Mouse (Mus musculus) mouse embryonic stem cell (cell line): ENCODE data around the gene Tigit.

ENCODE experiments used
- in situ Hi-C, 2 experiments: fragments of 300-500 bp; cut with MboI; formaldehyde crosslinking; loops; 1 replicate in 1 of 2; 3 replicates in 1 of 2; pipeline ENCODE4 v1.14.3; 2019 to 2020; ENCODE audit warnings: low sequenced_read_pairs in 2 of 2, low pct_unique_long_range_greater_than_20kb in 1 of 2, mixed read lengths in 1 of 2; ENCODE audit not compliant: unreplicated experiment in 1 of 2

The Tigit gene

DNA sequence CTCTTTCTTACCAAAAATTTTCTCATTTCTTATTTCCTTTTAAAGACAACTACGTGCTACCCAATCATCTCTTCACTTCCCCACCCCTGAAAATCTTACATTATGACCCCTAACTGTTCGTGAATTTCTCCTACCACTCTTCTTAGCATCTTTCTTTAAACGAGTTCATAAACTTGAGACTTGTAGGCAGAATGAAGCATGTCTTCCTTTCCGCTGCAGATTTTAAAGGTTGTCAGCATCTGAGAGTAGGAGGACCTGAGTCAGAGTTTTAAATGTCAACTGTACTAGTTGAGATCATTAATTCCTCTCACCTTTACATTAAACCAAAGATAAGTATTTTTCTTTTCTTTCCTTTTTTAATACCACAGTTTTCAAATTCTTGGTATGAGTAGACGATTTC, 35.3 kb downstream of the Tigit start:
- in situ Hi-C loops, result no loop called here

DNA sequence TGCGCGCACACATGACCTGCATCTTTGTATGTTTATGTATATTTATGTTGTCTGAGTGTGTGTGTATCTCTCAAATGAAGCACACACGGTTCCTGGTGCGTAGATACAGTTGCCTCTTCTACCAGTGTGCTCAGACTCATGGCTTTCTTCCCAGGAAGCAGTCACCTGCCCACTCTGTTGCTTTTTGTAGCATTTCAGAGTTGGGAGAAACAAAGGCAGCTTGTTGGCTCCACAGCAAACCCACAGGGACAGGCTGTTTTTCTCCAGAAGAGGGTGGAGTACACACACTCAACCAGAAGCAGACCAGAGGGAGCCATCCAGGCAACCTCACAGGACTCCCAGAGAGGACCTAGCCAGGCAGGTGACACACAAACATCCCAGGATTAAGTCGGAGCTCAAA, 38.0 kb downstream of the Tigit start:
- in situ Hi-C loops, result no loop called here

DNA sequence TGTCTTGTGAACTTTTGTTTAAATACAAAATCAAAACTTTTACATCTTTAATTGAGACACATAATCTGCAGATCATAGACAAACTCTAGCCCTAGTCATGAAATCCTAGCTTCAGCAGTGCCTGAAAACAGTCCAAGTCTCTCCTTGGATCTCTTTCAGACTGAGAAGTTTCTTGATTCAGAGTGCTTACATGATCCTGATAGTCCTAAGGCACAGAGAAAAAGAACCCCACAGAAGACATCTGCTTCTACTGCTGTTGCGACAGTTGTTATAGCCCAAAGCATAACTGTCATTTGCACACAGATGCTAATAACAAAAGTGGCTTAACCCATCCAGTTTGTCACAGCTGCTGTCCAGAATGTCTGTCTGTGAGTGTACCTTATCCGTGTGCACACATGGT, 38.7 kb downstream of the Tigit start:
- in situ Hi-C loops, result no loop called here

DNA sequence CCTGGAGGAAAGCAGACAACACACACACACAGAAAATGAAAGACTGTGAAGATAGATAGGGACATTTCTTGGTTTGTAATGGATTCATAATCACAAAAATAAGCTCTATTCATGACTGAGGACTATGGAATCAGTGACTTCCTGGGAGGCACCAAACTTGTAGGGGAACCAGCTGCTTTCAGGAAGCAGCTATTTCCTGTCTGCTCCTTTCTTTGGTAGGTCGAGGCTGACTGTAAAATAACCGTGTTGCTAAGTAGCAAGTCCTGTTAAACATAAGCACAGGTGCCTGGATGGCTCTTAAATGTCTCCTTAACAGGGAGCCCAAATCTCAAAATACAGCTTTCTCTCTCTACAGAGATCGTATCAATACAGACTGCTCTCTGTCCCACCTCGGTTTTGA, 39.1 kb downstream of the Tigit start:
- in situ Hi-C loops, result no loop called here

DNA sequence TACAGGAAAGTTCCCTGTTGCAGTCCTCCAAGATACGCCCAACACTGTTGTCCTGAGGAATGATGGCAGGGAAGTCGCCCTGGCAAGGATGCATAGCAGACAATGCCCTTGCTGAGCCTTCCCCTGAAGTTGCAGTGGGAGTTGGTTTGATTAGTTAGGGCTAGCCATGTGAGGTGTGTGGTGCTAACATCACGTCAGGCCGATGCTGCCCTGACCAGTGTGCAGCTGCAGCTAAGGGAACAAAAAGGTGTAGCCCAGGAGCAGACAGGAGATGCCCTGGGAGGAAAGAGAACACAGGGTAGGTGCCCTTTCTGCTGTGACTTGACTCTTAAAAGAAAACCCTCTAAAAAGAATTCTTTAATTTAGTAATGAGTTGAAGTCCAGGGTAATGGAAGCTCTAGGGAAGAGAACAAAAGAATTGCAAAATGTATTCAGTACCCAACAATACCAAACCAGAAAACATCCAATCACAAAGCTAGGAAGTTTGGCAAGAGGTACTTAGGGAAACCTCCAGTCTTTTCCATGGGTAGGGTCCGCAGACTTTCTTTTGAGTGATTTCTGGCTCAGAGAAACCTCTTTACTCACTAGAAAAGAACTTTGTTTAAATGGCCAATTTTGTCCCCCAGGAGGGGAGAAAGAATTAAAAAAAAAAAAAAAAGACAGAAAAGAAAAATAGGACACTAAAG, 40.5 kb downstream of the Tigit start:
- in situ Hi-C loops, result no loop called here

DNA sequence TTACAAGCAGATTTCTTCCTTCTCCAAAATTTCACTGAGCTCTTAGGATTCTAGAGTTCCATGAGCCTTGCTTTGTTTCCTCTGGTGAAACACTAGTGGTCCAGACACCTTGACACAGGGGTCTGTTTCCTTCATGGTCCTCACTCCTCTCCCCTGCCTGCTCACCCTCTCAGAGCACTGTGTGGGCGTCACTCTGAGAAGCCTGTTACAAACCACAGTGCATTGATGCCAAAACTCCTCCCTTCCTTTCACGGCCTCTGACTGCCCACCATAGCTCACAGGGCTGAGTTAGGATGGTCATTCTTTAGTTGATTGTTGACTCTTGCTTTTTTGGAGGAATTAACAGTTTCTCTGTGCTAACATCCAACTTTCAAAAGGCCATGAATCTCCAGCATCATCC, 43.6 kb downstream of the Tigit start:
- in situ Hi-C loops, result no loop called here

DNA sequence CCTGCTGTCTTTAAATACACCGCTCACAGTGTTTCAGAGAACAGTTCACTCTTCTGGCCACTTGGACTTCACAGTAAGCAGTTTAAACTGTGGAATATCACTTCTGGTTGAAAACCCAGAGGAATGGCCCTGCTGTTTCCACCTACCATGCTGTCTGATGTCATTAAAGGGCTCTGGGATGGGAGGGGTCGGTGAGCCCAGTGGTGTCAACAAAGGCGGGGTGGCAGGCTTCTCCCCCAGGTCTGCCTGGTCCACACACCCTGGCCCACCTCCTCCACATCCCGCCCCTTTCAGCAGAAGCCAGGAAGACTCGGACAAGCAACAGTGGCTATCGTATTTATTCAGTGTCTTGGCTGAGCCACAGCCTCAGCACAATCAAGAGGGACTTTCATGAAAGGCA, 44.7 kb downstream of the Tigit start:
- in situ Hi-C loops, result no loop called here

DNA sequence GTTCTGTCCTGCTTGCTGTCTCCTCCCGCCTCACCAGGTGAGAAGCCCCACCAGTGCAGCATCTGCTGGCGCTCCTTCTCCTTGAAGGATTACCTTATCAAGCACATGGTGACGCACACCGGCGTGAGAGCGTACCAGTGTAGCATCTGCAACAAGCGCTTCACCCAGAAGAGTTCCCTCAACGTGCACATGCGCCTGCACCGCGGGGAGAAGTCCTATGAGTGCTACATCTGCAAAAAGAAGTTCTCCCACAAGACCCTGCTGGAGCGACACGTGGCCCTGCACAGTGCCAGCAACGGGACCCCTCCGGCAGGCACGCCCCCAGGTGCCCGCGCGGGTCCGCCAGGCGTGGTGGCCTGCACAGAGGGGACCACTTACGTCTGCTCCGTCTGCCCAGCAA, 45.7 kb downstream of the Tigit start:
- in situ Hi-C loops, result no loop called here

DNA sequence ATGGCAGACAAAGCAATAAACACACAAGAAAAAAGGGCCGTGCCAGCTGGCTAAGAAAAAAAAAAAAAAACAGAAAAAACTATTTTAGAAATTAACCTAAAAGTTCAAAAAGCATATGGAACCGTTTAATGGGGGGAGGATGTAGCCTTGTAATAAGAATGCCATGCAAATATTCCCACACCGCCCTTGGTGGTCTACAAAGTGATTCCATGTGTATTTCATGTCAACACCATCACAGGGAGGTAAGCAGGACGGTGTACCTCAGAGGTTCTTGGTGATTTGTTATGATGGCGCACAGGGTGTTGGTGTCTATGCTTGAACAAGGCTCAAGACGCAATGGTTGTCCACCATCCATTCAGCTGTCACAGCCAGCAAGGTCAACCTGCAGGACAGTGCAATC, 46.6 kb downstream of the Tigit start:
- in situ Hi-C loops, result no loop called here

DNA sequence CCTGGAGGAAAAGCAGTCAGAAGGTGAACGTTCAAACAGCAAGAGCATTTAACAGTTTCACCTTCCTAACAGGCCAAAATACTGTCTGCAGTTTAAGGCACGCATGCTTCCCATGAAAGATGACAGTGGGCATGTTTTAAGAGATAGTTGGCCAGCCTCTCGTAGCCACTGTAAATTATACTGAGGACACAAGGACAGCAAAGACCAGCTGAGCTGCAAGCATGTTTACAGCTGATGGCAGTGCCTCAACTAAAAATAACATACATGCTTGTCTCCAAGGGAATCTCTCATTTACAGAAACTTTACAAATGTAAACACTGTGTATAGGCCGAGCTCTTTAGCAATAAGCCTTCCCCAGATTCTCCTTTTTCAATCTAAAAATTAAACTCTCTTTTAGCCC, 47.6 kb downstream of the Tigit start:
- in situ Hi-C loops, result no loop called here

DNA sequence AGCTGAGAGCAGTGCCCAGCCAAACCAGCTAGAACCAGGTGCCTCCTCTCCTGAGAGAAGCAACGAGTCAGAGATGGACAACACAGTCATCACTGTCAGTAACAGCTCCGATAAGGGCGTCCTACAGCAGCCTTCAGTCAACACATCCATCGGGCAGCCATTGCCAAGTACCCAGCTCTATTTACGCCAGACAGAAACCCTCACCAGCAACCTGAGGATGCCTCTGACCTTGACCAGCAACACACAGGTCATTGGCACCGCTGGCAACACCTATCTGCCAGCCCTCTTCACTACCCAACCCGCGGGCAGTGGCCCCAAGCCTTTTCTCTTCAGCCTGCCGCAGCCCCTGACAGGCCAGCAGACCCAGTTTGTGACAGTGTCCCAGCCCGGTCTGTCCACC, 53.6 kb downstream of the Tigit start:
- in situ Hi-C loops, result no loop called here

DNA sequence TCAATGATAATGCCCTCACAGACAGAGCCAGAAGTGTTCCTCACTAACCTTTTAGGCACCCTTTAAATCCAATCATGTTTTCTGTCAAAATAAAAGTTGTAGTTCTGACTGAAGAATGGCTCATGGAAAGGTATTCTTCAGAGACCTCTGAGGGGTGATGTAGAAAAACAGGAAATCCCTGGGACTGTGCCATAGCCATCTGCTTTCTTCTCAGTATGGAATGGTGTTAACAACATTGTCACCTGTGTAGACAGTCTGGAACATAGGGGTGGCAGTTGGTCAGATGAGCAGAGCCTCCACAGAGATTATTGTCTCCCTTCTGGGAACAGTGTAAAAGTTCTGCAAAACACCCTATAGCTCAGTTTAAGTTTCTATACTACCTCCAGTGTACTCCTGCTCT, 55.9 kb downstream of the Tigit start:
- in situ Hi-C loops, result no loop called here

DNA sequence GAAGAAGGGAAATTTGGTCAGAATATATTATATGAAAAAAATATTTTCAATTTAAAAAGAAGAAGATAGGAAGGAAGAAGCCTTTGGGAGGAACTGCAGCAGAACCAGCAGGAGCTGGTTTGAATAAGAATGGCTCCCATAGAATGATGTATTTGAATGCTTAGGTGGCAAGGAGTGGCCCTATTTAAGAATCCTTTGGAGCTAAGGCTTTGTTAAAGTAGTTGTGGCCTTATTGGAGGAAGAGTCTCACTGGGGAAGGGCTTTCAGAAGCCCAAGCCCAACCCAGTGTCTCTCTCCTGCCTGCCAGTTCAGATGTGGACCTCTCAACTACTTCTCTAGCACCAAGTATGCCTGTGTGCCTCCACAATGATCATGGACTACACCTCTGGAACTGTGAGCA, 56.9 kb downstream of the Tigit start:
- in situ Hi-C loops, result no loop called here

DNA sequence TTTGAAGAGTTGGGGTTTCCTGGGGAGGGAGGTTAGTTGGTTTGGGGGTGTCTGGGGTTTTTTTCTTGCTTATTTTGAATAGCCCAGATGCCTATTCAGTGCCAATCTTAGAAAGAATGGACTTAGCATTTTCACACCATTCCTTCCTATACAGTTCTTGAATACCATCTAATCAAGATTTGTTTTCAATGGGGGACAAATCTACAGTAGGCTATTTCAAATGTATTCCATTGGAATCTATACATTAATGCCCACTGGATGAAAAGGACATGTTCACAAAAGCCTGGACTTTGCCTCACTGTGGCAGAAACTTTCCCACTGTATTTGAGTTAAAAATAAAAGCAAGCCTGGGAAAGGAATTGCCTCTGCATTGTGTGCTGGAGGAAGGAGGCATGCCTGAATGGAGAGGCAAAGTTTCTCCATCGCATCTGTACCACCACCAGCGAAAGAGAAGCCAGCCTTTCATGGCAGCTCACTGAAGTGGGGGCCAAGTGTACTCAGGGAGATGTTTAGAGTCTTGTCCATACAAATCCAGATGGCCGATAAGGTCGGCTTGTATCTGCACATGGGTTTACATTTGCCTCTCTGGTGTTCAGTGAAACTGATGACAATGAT, 59.4 kb downstream of the Tigit start:
- in situ Hi-C loops, result no loop called here

DNA sequence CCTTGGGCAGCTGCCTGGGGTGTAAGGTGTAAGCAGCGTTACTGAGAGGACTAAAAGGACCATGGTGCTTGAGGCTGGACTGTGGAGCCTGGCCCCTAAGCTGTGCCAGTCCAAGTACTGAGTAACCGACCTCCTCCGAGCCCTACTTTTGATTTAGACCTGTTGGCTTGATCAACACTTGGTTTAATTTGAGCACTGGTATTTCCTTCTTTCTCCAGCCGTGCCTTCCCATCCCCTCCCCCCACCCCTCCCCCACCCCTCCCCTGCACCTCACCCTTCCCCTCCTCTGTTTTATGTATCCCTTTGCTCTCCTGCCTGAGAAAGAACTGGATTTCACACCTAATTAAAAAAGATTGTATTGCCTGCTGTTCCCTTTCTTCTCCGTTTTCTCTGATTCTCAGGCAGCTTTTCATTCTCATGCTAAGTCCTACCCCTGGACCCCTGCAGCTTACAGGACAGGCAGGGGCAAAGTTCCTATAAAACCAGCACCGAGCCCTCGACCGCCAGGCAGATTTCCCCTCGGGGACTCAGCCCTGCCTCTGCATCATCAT, 60.3 kb downstream of the Tigit start:
- in situ Hi-C loops, result no loop called here

DNA sequence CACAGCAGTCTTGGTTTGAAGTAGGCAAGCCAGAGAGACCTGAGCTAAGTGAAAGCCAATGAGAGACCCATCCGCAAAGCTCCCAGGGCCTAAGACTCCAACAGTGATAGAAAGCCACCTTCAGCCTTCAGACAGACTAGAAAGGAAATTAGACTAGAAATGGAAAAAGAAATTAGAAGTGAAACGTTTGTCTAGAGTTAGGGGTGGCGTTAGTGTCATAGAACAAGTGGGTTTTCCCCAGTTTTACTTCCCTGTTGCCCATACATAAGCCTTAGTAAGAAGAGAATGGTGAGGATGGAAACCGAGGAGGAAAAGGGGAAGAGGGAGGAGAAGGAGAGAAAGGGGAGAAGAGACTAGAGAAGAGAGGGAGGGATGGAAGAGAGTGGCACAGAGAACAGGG, 61.4 kb downstream of the Tigit start:
- in situ Hi-C loops, result no loop called here

DNA sequence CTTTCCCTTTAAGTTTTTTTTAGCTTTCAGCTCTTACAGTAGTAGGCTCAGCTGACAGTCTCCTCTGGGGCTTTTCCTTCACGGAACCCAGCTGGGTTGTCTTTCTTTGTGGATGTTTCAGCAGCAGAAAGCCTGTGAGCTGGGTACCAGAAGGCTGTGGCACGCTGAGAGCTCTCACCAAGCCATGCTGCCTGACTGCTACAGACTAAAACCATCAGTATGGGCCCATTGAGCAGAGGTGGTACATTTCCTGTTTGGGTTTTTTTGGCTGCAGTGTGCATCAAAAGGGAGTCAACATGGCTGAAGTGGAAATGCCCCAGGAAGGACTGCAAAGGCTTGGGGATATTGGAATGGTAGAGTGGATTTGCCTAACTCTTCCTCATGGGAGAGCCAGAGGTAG, 64.2 kb downstream of the Tigit start:
- in situ Hi-C loops, result no loop called here
